Mouse (Mus musculus) kidney, postnatal 4 days (tissue): Measurements from ENCODE around the gene Ankrd12.
A peak's percentile ranks its signal among the peaks of the same experiment; 100 is the strongest.

Experiments
- DNase-seq, 2 experiments: peaks; one replicate each; pipeline ENCODE4 v3.0.0; 2021; ENCODE audit warnings: mixed read lengths in 2 of 2

Gene Ankrd12

GRCm38 (mm10) chr17:66076934-66077333 lies at the start of gene Ankrd12:
TSS of gene Ankrd12 (minus strand) at chr17:66077089.
- DNase-seq, result peak; percentile 96 to 98

- no peak for DNase-seq
Measured at GRCm38 (mm10) chr17:66125211-66125610, 48.3 kb upstream of the Ankrd12 start.

GRCm38 (mm10) chr17:66123816-66124610 lies 47.1 kb upstream of the Ankrd12 start:
- peak; percentile 28 to 51 for DNase-seq

- DNase-seq, result peak; percentile 97 to 98
Measured at GRCm38 (mm10) chr17:66123066-66123815, 46.4 kb upstream of the Ankrd12 start, which contains the start of gene Ddx11. TSS of gene Ddx11 (plus strand) at chr17:66123520.

GRCm38 (mm10) chr17:66120701-66121100 lies 43.8 kb upstream of the Ankrd12 start:
- DNase-seq, result no peak

- no peak for DNase-seq
Measured at GRCm38 (mm10) chr17:66118991-66119390, 42.1 kb upstream of the Ankrd12 start.

GRCm38 (mm10) chr17:66112166-66112565 lies 35.3 kb upstream of the Ankrd12 start:
- DNase-seq, result no peak

- peak; percentile 93 to 96 for DNase-seq
Measured at GRCm38 (mm10) chr17:66111402-66111959, 34.6 kb upstream of the Ankrd12 start, which contains the start of gene Washc1. TSS of gene Washc1 (plus strand) at chr17:66111545.

- peak; percentile 45 to 64 for DNase-seq
Measured at GRCm38 (mm10) chr17:66110746-66111145, 33.9 kb upstream of the Ankrd12 start.

- DNase-seq, result no peak
Measured at GRCm38 (mm10) chr17:66108198-66108597, 31.3 kb upstream of the Ankrd12 start.

GRCm38 (mm10) chr17:66107466-66107865 lies 30.6 kb upstream of the Ankrd12 start:
- DNase-seq, result no peak

GRCm38 (mm10) chr17:66106601-66107267 lies 29.8 kb upstream of the Ankrd12 start:
- DNase-seq, result peak; percentile 76 to 82

- no peak for DNase-seq
Measured at GRCm38 (mm10) chr17:66104076-66104475, 27.2 kb upstream of the Ankrd12 start.

GRCm38 (mm10) chr17:66101380-66102330 lies 24.8 kb upstream of the Ankrd12 start, which contains the start of gene Ndufv2:
TSS of gene Ndufv2 (minus strand) at chr17:66101559.
- DNase-seq, result peak; percentile 95 to 97

- DNase-seq, result no peak
Measured at GRCm38 (mm10) chr17:66100566-66101379, 23.9 kb upstream of the Ankrd12 start.

GRCm38 (mm10) chr17:66092664-66093063 lies 15.8 kb upstream of the Ankrd12 start:
- DNase-seq, result no peak

GRCm38 (mm10) chr17:66092065-66092464 lies 15.2 kb upstream of the Ankrd12 start:
- no peak for DNase-seq

GRCm38 (mm10) chr17:66091392-66091791 lies 14.5 kb upstream of the Ankrd12 start:
- no peak for DNase-seq

- no peak for DNase-seq
Measured at GRCm38 (mm10) chr17:66090251-66090650, 13.4 kb upstream of the Ankrd12 start.

- DNase-seq, result no peak
Measured at GRCm38 (mm10) chr17:66085038-66085437, 8.1 kb upstream of the Ankrd12 start.

- DNase-seq, result no peak
Measured at GRCm38 (mm10) chr17:66084486-66084885, 7.6 kb upstream of the Ankrd12 start.
